In the genomic region with DNA sequence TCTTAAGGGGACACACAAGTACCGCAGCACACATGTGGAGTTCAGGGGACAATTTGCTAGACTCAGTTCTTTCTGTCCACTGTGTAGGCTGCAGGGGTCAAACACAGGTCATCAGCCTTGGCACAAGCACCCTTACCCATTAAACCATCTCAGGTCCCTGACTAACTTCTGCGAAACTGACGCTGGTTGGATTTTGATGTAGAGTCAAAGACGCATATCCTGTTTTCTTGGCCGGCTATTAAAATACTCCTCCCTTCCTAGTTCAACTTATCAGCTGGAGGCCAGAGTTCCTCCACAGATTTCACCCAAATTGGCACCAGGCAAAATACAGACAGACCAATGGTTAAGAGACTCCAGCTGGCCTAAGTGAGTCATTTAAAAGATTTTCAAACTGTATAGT, we compare ENCODE assay signal across 13 mouse cellular contexts. TPM values are rescaled to one million over a fixed set of nuclear protein-coding genes. Genes with fewer than 3 reads are reported as not detected.
A peak's percentile ranks its signal among the peaks of the same experiment; 100 is the strongest.
DNase-seq lines count a peak whose midpoint lies in the region; ATAC-seq and TF ChIP-seq lines count a peak whose summit lies in the region.
"Had no signal": no experiment of that assay in that cellular context is flagged by ENCODE, and none has a peak within 500 bp of the region (broad histone marks: within the 10 kb centered on the region; RNA-seq: fewer than 3 reads in every experiment).

No protein-coding gene starts in this region.

- H3K9ac ChIP-seq in heart, adult 2 months (ENCODE audit: low read depth, low read length) = no peak overlapping the region
- H3K9ac ChIP-seq in lung, postnatal 0 days (replicated peaks; ENCODE audit: low read depth) = no peak overlapping the region
- no peak overlapping the region for H3K9ac ChIP-seq in midbrain, postnatal 0 days (replicated peaks; ENCODE audit: low read length, poor library complexity, severe bottlenecking)
- H3K9ac ChIP-seq: hindbrain, embryonic 15.5 days; liver, embryonic 15.5 days had no signal

- ATAC-seq in lung, postnatal 0 days = peak; percentile 75
- no peak for ATAC-seq in midbrain, postnatal 0 days (ENCODE audit: low FRiP score)
- ATAC-seq: forebrain, embryonic 16.5 days had no signal

- peak overlapping the region; percentile 34 for H3K27ac ChIP-seq in heart, adult 2 months
- no peak overlapping the region for H3K27ac ChIP-seq in lung, postnatal 0 days (ENCODE audit: low read length)
- no peak overlapping the region for H3K27ac ChIP-seq in midbrain, postnatal 0 days (ENCODE audit: low read depth, low read length)
- H3K27ac ChIP-seq: hindbrain, embryonic 15.5 days; liver, embryonic 15.5 days had no signal

- peaks cover 1% of the 10 kb centered on the region for H3K4me1 ChIP-seq in heart, adult 2 months (ENCODE audit: control insufficient read depth, insufficient read depth, low read length)
- no peaks in the 10 kb centered on the region for H3K4me1 ChIP-seq in lung, postnatal 0 days (ENCODE audit: insufficient read depth, low read depth, low read length)
- H3K4me1 ChIP-seq in midbrain, postnatal 0 days (ENCODE audit: insufficient read depth, low read length) = no peaks in the 10 kb centered on the region
- H3K4me1 ChIP-seq: hindbrain, embryonic 15.5 days; liver, embryonic 15.5 days had no signal

- no peak for TF ChIP-seq CTCF in heart, adult 2 months (IDR thresholded peaks at IDR 0.05)
- no peak for TF ChIP-seq CTCF in lung, postnatal 0 days (IDR thresholded peaks at IDR 0.05)
- TF ChIP-seq CTCF in midbrain, postnatal 0 days (IDR thresholded peaks at IDR 0.05) = no peak

- H3K27me3 ChIP-seq in heart, adult 2 months (ENCODE audit: control insufficient read depth, insufficient read depth, low read length) = no peaks in the 10 kb centered on the region
- H3K27me3 ChIP-seq in lung, postnatal 0 days (replicated peaks; ENCODE audit: insufficient read depth, low read length) = no peaks in the 10 kb centered on the region
- no peaks in the 10 kb centered on the region for H3K27me3 ChIP-seq in midbrain, postnatal 0 days (ENCODE audit: insufficient read depth, low read length)
- H3K27me3 ChIP-seq: hindbrain, embryonic 15.5 days; liver, embryonic 15.5 days had no signal

- intact Hi-C loops in heart, adult 2 months (cut with DNase I) = no loop called here
- intact Hi-C loops in heart, postnatal 36 days (cut with DNase I) = no loop called here

- TF ChIP-seq EP300 in heart, adult 2 months (IDR thresholded peaks at IDR 0.05; ENCODE audit: insufficient read depth, low read depth, low read length) = no peak
- peak; percentile 95 for TF ChIP-seq EP300 in lung, postnatal 0 days (IDR thresholded peaks at IDR 0.05)

- peak; percentile 12 for DNase-seq in adrenal gland, adult 8-10 months
- DNase-seq in adrenal gland, postnatal 10 days = no peak
- peak; percentile 36 to 45 for DNase-seq in heart, adult 2 months
- peak; percentile 30 to 40 for DNase-seq in heart, postnatal 36 days
- peak; percentile 65 for DNase-seq in lung, postnatal 0 days (ENCODE audit: low spot score)
- no peak for DNase-seq in layer of hippocampus, adult 9-11 months
- DNase-seq in midbrain, postnatal 0 days (ENCODE audit: low spot score) = no peak
- no peak for DNase-seq in thymus, adult 18-20 months
- DNase-seq: gastrocnemius, postnatal 14 days had no signal

- H3K4me2 ChIP-seq in lung, postnatal 0 days (replicated peaks; ENCODE audit: low read depth, low read length) = no peak overlapping the region
- H3K4me2 ChIP-seq in midbrain, postnatal 0 days (ENCODE audit: low read depth, low read length, poor library complexity, severe bottlenecking) = no peak overlapping the region
- H3K4me2 ChIP-seq: hindbrain, embryonic 15.5 days; liver, embryonic 15.5 days; midbrain, embryonic 11.5 days had no signal

- no peaks in the 10 kb centered on the region for H3K9me3 ChIP-seq in lung, postnatal 0 days (ENCODE audit: low read length)
- no peaks in the 10 kb centered on the region for H3K9me3 ChIP-seq in midbrain, postnatal 0 days (ENCODE audit: low read length)
- H3K9me3 ChIP-seq: hindbrain, embryonic 15.5 days; liver, embryonic 15.5 days had no signal

- no peaks in the 10 kb centered on the region for H3K79me2 ChIP-seq in heart, adult 2 months (replicated peaks; ENCODE audit: control insufficient read depth, insufficient read depth, low read length)

- peaks cover 26% of the 10 kb centered on the region for H3K36me3 ChIP-seq in heart, adult 2 months (ENCODE audit: control insufficient read depth, insufficient read depth, low read length)
- no peaks in the 10 kb centered on the region for H3K36me3 ChIP-seq in lung, postnatal 0 days (ENCODE audit: insufficient read depth, low read length)
- no peaks in the 10 kb centered on the region for H3K36me3 ChIP-seq in midbrain, postnatal 0 days (ENCODE audit: insufficient read depth, low read length)
- H3K36me3 ChIP-seq: hindbrain, embryonic 15.5 days; liver, embryonic 15.5 days had no signal

- 31% methylated on average over 5 of the region's 5 CpGs for WGBS in heart, adult 2 months
- 42% methylated on average over 5 of the region's 5 CpGs for WGBS in lung, postnatal 0 days
- 93% methylated on average over 5 of the region's 5 CpGs for WGBS in midbrain, postnatal 0 days

- no peak overlapping the region for H3K4me3 ChIP-seq in heart, adult 2 months
- no peak overlapping the region for H3K4me3 ChIP-seq in lung, postnatal 0 days (ENCODE audit: low read depth, low read length)
- no peak overlapping the region for H3K4me3 ChIP-seq in midbrain, postnatal 0 days (ENCODE audit: low read depth, low read length)
- H3K4me3 ChIP-seq: hindbrain, embryonic 15.5 days; liver, embryonic 15.5 days had no signal

- TF ChIP-seq POLR2A in heart, adult 2 months (IDR thresholded peaks at IDR 0.05; ENCODE audit: insufficient read depth, low read depth, low read length) = 0 out of 2 replicates have a peak, but pooled peaks have one; percentile 14

RNA-seq across cellular contexts. Expression of a gene that starts 54.2 kb away (rescaled TPM):
- total RNA-seq in adrenal gland, adult 8-10 months (2022) = 10 to 100 TPM in 3 of 4 experiments, 1 to 10 TPM in 1; 6.2 to 13.3 (median 10.2) TPM
- total RNA-seq in adrenal gland, postnatal 10 days (2021) = 10 to 100 TPM; 12.8 to 18.1 TPM
- 10 to 100 TPM; 37.5 to 46.7 TPM for total RNA-seq in heart, adult 2 months (2021)
- 21.2 and 29.2 TPM in 2 replicates for polyA plus RNA-seq in heart, adult 2 months (2012; rRNA removed)
- total RNA-seq in heart, postnatal 36 days (2021) = 10 to 100 TPM; 39.9 to 42.3 TPM
- polyA plus RNA-seq in lung, postnatal 0 days (2015; fragmentation: Nextera tagmentation; extraction: Ambion mirVana) = 64.9 and 69.3 TPM in 2 replicates
- 9.5 and 10.1 TPM in 2 replicates for total RNA-seq in midbrain, postnatal 0 days (2014; rRNA removed)
- 6.3 and 7.6 TPM in 2 replicates for polyA plus RNA-seq in midbrain, postnatal 0 days (2015; fragmentation: Nextera tagmentation; extraction: Ambion mirVana)

Comparison
In these comparisons a context has a peak if more than half of its experiments do, and no peak if none do; other contexts are left out.
1. DNase-seq: peak in adrenal gland, adult 8-10 months (single experiment), heart, adult 2 months (2 of 2), heart, postnatal 36 days (2 of 2) and lung, postnatal 0 days (single experiment); none in adrenal gland, postnatal 10 days (single experiment), layer of hippocampus, adult 9-11 months (single experiment), midbrain, postnatal 0 days (single experiment) and thymus, adult 18-20 months (0 of 2).